ENCODE assay signal across 20 mouse cellular contexts in genomic region chr3:103518624-103519023, GRCm38 (mm10). TPM values are rescaled to one million over a fixed set of nuclear protein-coding genes. Genes with fewer than 3 reads are reported as not detected.
DNase-seq lines count a peak whose midpoint lies in the region; ATAC-seq and TF ChIP-seq lines count a peak whose summit lies in the region.
"Had no signal": no experiment of that assay in that cellular context is flagged by ENCODE, and none has a peak within 500 bp of the region (broad histone marks: within the 10 kb centered on the region; RNA-seq: fewer than 3 reads in every experiment).

No protein-coding gene starts in this region.

- H3K27ac ChIP-seq in forebrain, embryonic 13.5 days, result no peak overlapping the region; the same call in 1 of the 2 replicates
- H3K27ac ChIP-seq in forebrain, embryonic 11.5 days (ENCODE audit: low read depth, low read length), result no peak overlapping the region
- peak overlapping the region; percentile 57; the same call in 1 of the 2 replicates for H3K27ac ChIP-seq in left cerebral cortex, adult 2 months
- H3K27ac ChIP-seq: embryonic facial prominence, embryonic 15.5 days; heart, embryonic 10.5 days; intestine, embryonic 15.5 days; limb, embryonic 12.5 days; macrophage; neural tube, embryonic 12.5 days had no signal

- peaks cover 12% of the 10 kb centered on the region; the same call in 1 of the 2 replicates for H3K4me1 ChIP-seq in forebrain, embryonic 13.5 days
- H3K4me1 ChIP-seq in forebrain, embryonic 11.5 days (replicated peaks; ENCODE audit: control insufficient read depth, insufficient read depth, low read length), result 0 out of 2 replicates have a peak, but pooled peaks cover 4% of the 10 kb centered on the region
- H3K4me1 ChIP-seq: embryonic facial prominence, embryonic 15.5 days; heart, embryonic 10.5 days; intestine, embryonic 15.5 days; limb, embryonic 12.5 days; neural tube, embryonic 12.5 days had no signal

- WGBS in forebrain, embryonic 13.5 days, result 77% methylated on average over 2 of the region's 2 CpGs
- WGBS in forebrain, embryonic 11.5 days, result 76% methylated on average over 2 of the region's 2 CpGs

- H3K27me3 ChIP-seq in forebrain, embryonic 13.5 days, result no peaks in the 10 kb centered on the region
- H3K27me3 ChIP-seq in forebrain, embryonic 11.5 days (ENCODE audit: control insufficient read depth, insufficient read depth, low read length), result no peaks in the 10 kb centered on the region
- H3K27me3 ChIP-seq: embryonic facial prominence, embryonic 15.5 days; intestine, embryonic 15.5 days; limb, embryonic 12.5 days; neural tube, embryonic 12.5 days had no signal

- intact Hi-C loops in left cerebral cortex, adult 2 months (cut with DNase I), result loop anchor here (5.0 kb wide), 1 partner anchor 219 kb away; the partner anchor contains the start of genes Gm10964 and Olfml3

- H3K36me3 ChIP-seq in forebrain, embryonic 13.5 days (ENCODE audit: poor library complexity, severe bottlenecking), result no peaks in the 10 kb centered on the region
- H3K36me3 ChIP-seq in forebrain, embryonic 11.5 days (ENCODE audit: control insufficient read depth, insufficient read depth, low read length), result no peaks in the 10 kb centered on the region
- H3K36me3 ChIP-seq: embryonic facial prominence, embryonic 15.5 days; heart, embryonic 10.5 days; intestine, embryonic 15.5 days; limb, embryonic 12.5 days; neural tube, embryonic 12.5 days had no signal

- peak; percentile 72; the same call in 1 of the 2 replicates for ATAC-seq in forebrain, embryonic 13.5 days
- no peak for ATAC-seq in forebrain, embryonic 11.5 days (replicated peaks; ENCODE audit: low FRiP score)
- ATAC-seq: intestine, embryonic 15.5 days had no signal

- TF ChIP-seq CTCF in left cerebral cortex, adult 2 months (IDR thresholded peaks at IDR 0.05), result peak; percentile 23

- H3K9me3 ChIP-seq in forebrain, embryonic 13.5 days (replicated peaks), result no peaks in the 10 kb centered on the region
- no peaks in the 10 kb centered on the region for H3K9me3 ChIP-seq in forebrain, embryonic 11.5 days (ENCODE audit: control insufficient read depth, low read length)
- H3K9me3 ChIP-seq: embryonic facial prominence, embryonic 15.5 days; heart, embryonic 10.5 days; intestine, embryonic 15.5 days; limb, embryonic 12.5 days; neural tube, embryonic 12.5 days had no signal

- no peak overlapping the region for H3K9ac ChIP-seq in forebrain, embryonic 13.5 days
- H3K9ac ChIP-seq in forebrain, embryonic 11.5 days (ENCODE audit: low read length), result no peak overlapping the region
- H3K9ac ChIP-seq: embryonic facial prominence, embryonic 15.5 days; intestine, embryonic 15.5 days; limb, embryonic 12.5 days; neural tube, embryonic 12.5 days had no signal

- H3K4me3 ChIP-seq in forebrain, embryonic 13.5 days, result no peak overlapping the region
- H3K4me3 ChIP-seq in forebrain, embryonic 11.5 days (ENCODE audit: low read depth, low read length), result no peak overlapping the region
- no peak overlapping the region for H3K4me3 ChIP-seq in left cerebral cortex, adult 2 months
- H3K4me3 ChIP-seq: embryonic facial prominence, embryonic 15.5 days; heart, embryonic 10.5 days; intestine, embryonic 15.5 days; limb, embryonic 12.5 days; neural tube, embryonic 12.5 days had no signal

- no peak overlapping the region for H3K4me2 ChIP-seq in forebrain, embryonic 13.5 days
- no peak overlapping the region for H3K4me2 ChIP-seq in forebrain, embryonic 11.5 days (ENCODE audit: low read depth, low read length, severe bottlenecking)
- H3K4me2 ChIP-seq: embryonic facial prominence, embryonic 15.5 days; intestine, embryonic 15.5 days; limb, embryonic 12.5 days; neural tube, embryonic 12.5 days had no signal

- no peak for DNase-seq in forebrain, embryonic 11.5 days (ENCODE audit: low spot score)
- no peak for DNase-seq in left cerebral cortex, adult 2 months (ENCODE audit: extremely low spot score in 1 of 2, low spot score in 2 of 2)
- DNase-seq in left cerebral cortex, adult 11 months (ENCODE audit: low spot score), result no peak
- DNase-seq in brain, adult 2 months (ENCODE audit: low read depth, low spot score), result peak; percentile 92
- peak; percentile 35 to 59 for DNase-seq in cerebellum, postnatal 14 days
- DNase-seq in c-Kit-positive CD71-positive TER-119-positive erythroid progenitor cells, embryonic 14.5 days (ENCODE audit: low spot score), result no peak
- DNase-seq in urinary bladder, postnatal 14 days (ENCODE audit: low spot score), result no peak
- DNase-seq: adrenal gland, adult 2 months; gastrocnemius, postnatal 14 days; heart, postnatal 4 days; kidney, postnatal 14 days; midbrain, embryonic 14.5 days had no signal

RNA-seq across cellular contexts. Expression of gene Syt6, which starts 56.4 kb away (rescaled TPM):
- 6.2 and 9.0 TPM in 2 replicates for polyA plus RNA-seq in forebrain, embryonic 13.5 days (2015; fragmentation: Nextera tagmentation; extraction: Ambion mirVana)
- polyA plus RNA-seq in forebrain, embryonic 11.5 days (2014; fragmentation: Nextera tagmentation; extraction: Ambion mirVana), result 1.5 and 1.7 TPM in 2 replicates
- total RNA-seq in left cerebral cortex, adult 2 months (2021), result 10 to 100 TPM; 12.4 to 14.4 TPM
- total RNA-seq: adrenal gland, adult 2 months; gastrocnemius, postnatal 14 days; heart, postnatal 4 days had no signal
- polyA plus RNA-seq: adrenal gland, adult 2 months; liver, embryonic 16.5 days; macrophage had no signal

Comparison
In these comparisons a context has a peak if more than half of its experiments do, and no peak if none do; other contexts are left out.
1. DNase-seq: peak in brain, adult 2 months (single experiment) and cerebellum, postnatal 14 days (2 of 2); none in forebrain, embryonic 11.5 days (single experiment), left cerebral cortex, adult 2 months (0 of 2), left cerebral cortex, adult 11 months (single experiment), c-Kit-positive CD71-positive TER-119-positive erythroid progenitor cells, embryonic 14.5 days (single experiment) and urinary bladder, postnatal 14 days (single experiment).